Mouse (Mus musculus) naive thymus-derived CD4-positive, alpha-beta T cell, adult 2 months (primary cell): ENCODE results near the gene Trabd2b.

Experiments used
- DNase-seq: peaks from one replicate; pipeline ENCODE4 v3.0.0-alpha.2; 2011; ENCODE audit warnings: low read depth

Gene Trabd2b

DNA sequence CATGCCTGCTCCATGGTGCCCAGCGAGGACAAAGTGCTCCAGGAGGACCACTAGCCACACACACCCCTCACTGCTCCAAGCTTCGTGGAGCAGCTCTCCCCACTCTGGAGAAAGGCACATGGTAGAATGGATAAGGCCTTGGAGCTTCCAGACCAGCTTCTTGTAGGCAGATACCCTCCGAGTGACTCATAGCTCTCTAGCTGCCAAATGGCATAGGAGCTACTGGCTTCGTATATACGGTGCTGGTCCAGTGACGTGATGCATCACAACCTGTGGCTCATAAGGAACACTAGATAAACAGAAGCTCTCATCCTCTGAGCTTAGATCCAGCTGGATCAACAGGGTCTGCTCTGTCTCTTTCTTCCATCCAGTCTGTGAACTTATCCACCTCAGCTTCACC is 244.0 kb downstream of the Trabd2b start:
- DNase-seq, result no peak

DNA sequence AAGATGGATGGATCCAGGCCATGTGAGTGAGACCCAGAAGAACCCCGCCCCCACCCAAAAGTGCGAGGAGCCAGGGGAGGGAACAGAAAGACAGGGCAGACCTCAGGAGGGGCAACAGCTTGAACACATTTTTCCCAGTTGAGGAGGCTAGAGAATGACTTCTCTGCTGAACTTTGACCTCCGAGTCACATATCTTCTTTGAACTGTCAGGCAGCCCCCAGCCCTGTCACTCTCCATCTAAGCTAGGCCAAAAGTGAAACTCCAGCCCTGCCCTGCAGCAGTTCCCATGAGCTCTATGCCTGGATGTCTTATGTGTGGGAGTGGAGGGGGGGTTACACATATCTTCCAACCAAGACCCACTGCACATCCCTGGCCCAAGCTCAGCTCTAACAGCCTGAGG is 244.5 kb downstream of the Trabd2b start:
- DNase-seq, result no peak

- no peak for DNase-seq
Observed at GRCm38 (mm10) chr4:114651606-114652005, 245.1 kb downstream of the Trabd2b start.

DNA sequence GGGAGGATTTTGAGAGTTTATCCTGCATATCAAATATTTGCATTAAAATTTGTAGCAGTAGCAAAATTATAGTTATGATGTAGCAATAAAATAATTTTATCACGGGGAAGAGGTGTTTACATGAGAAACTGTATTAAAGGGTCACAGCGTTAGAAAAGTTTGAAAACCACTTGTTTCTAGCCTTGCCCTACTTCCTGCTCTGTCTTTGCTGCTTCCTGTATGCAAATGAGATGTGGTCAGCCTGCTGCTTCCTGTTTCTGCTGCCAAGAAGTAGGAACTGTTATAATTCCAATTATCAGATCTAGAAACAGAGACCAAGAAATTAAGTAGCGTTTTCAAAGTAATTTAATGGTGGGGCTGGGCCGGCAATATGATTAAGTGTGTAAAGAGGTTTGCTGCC is 245.9 kb downstream of the Trabd2b start:
- peak; percentile 61 for DNase-seq

DNA sequence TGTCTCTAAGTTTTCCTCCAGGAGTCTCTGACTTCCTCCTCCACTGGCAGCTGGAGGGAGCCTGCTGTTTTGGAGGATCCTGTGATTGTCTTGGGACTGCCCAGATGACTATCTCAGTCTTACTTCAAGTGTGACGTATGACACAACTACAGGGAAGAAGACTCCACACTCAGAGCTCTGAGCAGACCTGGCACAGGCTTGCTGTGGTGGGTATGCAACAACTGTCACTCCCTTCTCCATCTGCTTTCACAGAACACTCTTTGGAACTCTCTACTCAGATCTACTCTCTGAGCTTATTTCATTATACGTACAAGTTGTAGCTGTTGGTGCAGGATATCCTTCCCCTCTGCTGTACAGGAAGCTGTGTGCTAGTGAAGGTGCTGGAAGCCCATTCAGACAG is 251.4 kb downstream of the Trabd2b start:
- no peak for DNase-seq

DNA sequence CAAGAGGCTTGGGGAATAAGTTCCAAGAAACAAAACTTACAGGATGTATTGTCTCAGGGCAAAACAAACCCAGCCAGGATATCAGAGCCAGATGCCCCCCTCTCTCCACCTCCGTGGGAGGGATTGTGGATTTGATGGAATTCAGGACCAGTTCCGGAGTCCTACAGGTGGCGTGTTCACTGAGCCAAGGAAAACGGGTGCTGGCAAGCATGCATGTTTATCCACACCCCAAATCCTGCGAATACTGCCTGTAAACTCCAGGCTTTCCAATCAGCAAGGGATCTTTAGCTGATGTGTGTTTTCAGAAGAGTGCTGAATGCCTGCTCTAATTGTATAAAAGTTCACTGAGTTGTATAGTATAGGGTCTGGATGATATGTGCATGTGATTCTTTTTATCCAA is 253.4 kb downstream of the Trabd2b start:
- no peak for DNase-seq

DNA sequence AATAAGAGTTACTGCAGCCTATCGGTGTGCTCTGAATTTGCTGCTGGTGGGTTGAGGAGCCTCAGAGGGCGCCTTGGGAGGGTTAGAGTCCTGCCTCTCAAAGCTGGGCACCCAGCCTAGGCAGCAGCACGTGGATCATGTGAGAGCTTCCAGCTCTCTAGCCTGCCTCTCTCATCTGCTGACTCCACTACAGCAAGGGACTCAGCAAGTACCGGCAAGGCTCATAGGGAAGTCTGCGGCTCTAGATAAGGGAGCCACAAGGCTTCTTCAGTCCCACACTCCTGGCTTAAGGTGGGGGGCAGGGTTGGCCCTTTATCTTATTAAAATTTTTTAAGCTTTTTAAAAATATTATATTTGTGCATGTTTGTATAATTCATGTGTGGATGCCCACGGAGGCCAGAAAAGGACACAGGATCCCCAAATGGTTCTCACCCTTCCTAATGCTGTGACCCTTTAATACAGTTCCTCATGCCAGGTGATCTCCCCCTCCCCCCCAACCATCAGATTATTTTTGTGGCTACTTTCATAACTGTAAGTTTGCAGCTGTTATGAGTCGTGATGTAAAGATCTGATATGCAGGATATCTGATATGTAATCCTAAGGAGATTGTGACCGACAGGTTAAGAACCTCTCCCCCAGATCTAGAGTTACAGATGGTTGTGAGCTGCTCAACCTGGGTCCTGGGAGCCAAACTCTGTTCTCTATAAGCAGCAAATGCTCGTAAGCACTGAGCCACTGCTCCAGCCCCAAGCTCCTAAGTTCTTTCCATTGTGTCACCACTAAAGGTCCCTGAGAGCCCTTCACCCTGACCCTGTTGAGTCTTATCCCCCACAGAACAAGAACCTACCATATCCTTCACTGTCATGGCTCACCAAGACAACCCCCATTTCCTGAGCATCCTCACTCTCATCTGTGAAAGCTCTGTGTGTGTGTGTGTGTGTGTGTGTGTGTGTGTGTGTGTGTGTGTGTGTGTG is 257.8 kb downstream of the Trabd2b start:
- no peak for DNase-seq
